Mouse (Mus musculus): ENCODE results near the gene Ttc29.

GRCm38 (mm10) chr8:78226087-78226486 lies 13.0 kb downstream of the Ttc29 start:
- no peak for TF ChIP-seq POLR2A (IDR thresholded peaks at IDR 0.05; ENCODE audit: insufficient read depth, low read depth, low read length)
- no peak for TF ChIP-seq CTCF (IDR thresholded peaks at IDR 0.05; ENCODE audit: insufficient read depth, low read depth, low read length)
